Mouse (Mus musculus) T-helper 2 cell (primary cell): ENCODE measurements at regions not wholly inside any gene's neighbourhood (a gene's known extent, or its start where the extent isn't known, plus 50 kb on each side); places are given as distances from the start of the nearest gene placed in this dataset.
"Not testable (repeated sequence)": the region's sequence is repeated elsewhere in the genome, so short reads cannot be mapped to it uniquely, and the experiment has no call there.

ENCODE experiments used
- in situ Hi-C: fragments of 300-600 bp; cut with MboI, MseI; formaldehyde crosslinking; loops from one replicate; pipeline ENCODE4 v1.15.1; 2025; ENCODE audit warnings: high pct_unique_total_duplicates

- in situ Hi-C loops: no loop called here
These were observed 54.7 kb upstream of the Usp25 start for GRCm38 (mm10) chr16:76958597-76959392.

- in situ Hi-C loops: no loop called here
These were observed 56.0 kb upstream of the Usp25 start for GRCm38 (mm10) chr16:76957491-76957890.

DNA sequence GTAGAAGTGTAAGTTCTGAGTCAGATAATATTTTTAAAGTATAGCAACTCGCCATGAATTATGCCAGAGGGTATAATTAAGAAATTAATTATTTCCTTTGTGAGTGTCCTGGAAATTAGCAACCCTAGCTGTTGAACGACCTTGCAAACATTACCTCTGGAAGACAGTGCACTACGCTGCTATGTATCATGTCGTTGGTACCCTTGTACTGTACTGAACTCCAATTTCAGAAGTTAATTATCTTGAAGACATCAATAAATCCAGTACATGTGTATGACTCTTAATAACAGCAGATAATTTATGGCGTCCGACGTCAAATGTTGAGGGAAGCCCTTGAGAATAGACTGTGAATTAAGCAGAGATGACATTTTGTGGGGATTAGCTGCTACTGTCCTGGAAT is 56.4 kb upstream of the Usp25 start:
- in situ Hi-C loops: no loop called here

DNA sequence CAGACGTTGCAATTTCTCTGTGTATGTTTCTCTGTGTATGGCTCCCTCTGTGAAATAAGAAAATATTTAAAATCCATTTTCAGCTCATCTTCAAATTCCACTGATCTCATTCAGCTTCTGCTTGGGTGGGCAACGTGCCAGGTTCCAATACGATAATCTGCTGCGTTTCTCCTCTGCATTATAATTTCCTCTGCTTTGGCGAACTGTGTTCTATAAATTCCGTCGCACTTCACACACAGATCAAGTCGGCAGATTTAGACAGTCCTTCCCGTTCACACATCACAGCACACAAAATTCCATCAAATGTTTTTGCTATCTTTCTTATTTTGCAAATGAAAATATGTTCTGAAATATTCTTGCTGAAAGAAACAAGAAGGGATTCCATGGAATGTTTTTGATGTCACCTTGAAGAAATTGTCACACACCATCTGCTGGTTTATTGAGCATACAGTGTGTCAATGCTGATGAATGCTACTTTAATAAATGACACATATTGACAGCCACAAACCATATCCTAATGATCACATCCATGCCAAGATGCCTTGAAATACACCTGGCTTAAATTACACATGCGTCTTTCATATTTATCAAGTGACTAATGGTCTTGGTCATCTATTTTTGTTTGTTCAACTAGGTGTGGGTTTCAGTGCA is 62.5 kb upstream of the Usp25 start:
- in situ Hi-C loops: no loop called here

GRCm38 (mm10) chr16:76947011-76947410 is 66.5 kb upstream of the Usp25 start:
- in situ Hi-C loops: no loop called here

- in situ Hi-C loops: no loop called here
These were observed 75.4 kb upstream of the Usp25 start for GRCm38 (mm10) chr16:76938128-76938527.

DNA sequence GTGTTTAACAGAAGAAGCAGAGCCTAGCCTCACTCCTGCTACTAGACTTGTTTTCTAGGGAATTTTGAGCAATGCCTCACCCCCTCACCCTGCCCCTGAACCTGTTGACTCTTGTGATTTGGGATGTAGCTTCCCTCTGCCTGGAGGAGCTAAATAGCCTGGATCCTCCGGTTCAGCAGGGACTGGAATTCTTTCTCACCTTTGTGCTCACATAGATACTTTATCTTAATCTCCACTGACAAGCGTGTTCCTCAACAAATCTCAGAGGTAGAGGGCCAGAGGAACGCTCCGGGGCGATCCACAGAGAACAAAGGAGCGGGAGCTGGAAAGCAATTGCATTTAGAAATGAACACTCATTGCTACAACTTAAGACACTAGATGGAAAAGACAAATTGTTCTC is 85.6 kb upstream of the Usp25 start:
- in situ Hi-C loops: no loop called here

- in situ Hi-C loops: not testable (repeated sequence)
These were observed 93.4 kb upstream of the Usp25 start for GRCm38 (mm10) chr16:76920137-76920536.

- in situ Hi-C loops: no loop called here
These were observed 94.9 kb upstream of the Usp25 start for GRCm38 (mm10) chr16:76918598-76918997.

DNA sequence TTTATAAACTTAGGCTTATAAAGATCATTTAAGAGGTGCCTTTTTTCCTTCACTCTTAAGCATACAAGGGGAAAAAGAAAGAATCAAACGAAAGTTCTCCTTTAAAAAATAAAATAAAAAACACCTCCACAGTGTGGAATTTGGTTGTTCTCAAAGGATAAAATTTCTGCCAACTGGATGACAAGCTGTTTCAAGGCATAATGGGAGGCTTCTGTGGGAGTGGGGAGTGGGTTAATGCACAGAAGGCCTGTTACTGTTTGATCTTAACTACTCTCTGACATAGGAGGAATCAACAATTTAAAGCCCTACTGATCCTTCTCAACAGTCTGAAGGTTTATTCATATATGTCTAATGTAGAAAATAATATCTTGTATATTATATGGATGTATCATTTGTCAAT is 99.2 kb upstream of the Usp25 start:
- in situ Hi-C loops: no loop called here

DNA sequence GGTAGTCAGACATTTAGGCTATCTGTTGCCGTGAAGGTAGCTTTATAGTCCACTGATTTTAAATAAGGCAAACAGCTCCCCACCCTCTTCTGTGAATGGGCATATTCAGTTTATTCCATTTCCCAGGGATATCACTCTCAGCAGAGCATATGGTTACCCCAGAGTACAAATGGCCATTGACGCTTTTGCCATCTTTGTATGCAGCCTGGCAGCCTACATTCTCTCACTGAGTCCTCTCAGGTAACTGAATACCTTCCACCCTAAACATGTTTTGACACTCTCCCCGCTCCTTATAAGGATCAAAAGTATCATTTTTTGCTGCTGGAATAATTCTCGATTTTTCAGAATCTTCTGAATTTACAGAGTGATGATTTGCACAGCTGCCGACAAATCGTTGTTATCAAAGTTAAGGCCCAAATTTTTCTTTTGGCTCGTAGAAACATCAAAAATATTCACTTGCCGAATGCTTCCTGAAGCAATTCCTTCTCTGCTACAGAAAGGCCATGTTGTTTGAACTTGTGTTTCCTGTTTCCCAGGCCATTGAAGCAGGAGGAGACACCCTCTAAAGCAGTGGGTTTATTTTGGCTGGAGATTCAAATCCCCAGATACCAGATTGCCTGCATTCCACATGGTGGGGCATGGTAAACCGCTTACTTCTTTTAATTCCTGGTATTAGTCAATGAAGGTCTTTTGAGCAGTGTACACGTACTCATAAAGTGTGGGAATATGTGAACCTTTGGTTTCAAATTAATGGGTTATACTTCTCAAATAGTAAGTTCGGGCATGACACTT is 108.1 kb upstream of the Usp25 start:
- in situ Hi-C loops: loop anchor here (10.0 kb wide), 1 partner anchor 741 kb away; no protein-coding TSS in a partner anchor

GRCm38 (mm10) chr16:76899083-76899482 is 114.4 kb upstream of the Usp25 start:
- in situ Hi-C loops: no loop called here

- in situ Hi-C loops: no loop called here
These were observed 117.2 kb upstream of the Usp25 start for GRCm38 (mm10) chr16:76896305-76896704.

DNA sequence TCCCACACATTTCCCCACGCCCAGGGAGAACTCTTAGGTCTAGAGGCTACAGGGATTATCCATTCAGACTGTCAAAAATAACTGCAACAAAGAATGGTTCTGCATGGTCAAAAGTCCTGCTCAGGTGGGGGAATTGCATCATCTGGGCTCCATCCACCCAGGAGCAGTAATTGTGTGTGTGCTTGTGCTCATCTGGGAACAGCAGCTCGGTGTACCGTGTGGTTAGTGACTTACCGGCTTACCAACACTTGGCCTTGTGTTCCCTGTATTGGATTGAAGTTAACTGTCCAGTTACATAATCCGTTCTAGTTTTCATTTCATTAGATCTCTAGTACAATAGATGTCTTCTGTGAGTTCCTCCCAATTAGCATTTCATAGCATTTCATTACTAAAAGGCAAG is 117.7 kb upstream of the Usp25 start:
- in situ Hi-C loops: no loop called here

DNA sequence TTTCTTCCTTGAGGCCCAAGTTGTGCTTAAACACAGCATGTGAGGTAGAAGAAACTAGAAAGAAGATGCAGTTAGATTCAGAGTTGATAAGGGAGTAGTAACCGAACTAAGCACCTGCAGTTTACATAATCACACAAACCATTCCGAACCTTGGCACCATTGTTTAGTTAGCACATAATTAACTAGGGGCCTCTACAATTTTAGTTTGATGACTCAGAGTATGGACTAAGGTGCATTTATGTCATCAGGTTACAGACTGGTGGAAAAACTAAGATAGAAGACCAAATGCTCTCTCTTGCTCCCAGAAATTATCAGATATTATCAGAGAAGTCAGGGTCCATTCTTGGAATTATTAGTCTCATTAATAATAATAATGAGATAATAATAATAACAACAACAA is 134.9 kb upstream of the Usp25 start:
- in situ Hi-C loops: no loop called here

DNA sequence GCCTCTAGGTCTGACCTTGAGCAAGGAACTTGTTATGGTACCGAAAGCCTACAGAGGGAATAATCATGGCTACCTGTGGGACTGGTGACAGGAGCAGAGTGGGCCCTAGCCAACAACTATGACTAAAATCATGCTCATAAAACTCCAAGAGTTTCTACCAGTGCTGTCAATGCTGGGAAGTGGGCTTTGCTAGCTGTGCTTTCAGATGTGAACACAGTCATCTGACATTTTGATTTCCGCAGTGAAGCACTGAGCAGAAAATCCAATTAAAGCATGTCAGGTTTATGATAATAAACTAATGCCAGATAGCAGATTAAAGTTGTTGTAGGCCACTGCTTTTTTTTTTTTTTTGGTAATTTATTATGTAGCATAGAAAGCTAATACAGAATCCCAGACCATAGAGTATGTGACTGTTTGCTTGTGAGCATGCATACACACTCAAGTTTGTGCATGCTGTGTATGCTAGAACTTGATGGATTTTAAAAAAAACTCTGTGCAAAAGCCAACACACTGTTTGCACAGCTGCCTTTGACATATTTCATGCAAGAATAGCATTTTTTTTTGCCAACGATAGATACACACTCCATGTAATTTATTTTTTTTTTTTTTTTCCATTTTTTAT is 138.0 kb upstream of the Usp25 start:
- in situ Hi-C loops: no loop called here

DNA sequence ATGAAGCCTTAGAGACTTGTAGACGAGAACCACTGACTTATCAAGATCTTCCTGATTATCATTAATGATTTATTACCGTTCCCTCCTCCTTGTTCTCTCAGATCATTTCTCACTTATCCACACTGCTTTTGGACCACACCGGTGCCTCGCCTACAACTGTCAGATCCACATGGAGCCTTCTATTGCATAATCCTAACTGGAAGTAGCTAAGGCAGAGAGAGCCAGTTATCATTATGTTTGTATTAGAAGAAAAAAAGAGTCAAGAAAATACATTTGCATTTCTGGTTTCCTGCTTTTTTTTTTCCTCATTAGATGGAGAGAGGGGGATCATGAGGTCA is 147.1 kb upstream of the Usp25 start:
- in situ Hi-C loops: loop anchor here (10.0 kb wide), 1 partner anchor 492 kb away; the partner anchor contains the start of gene Nrip1

- in situ Hi-C loops: loop anchor here (10.0 kb wide), 1 partner anchor 491 kb away; the partner anchor contains the start of gene Nrip1
These were observed 147.6 kb upstream of the Usp25 start for GRCm38 (mm10) chr16:76865731-76866464.

DNA sequence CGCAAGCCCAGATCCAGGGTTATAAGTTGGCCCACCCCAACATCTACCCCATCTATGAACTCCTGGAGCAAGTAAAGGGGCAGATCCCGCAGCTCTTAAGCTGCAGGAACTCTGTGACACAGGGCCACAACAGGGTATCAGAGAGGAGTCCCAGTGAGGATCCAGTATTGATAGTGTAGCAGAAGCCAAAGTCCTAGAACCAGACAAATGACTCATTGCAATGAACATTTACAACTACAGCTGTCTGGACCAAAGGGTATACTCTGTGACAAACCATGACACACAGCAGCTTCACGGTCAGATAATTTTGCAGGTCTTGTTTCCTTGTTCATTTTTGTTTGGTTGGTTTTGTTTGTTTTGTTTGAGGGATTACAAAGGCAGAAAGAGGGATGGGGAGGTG is 149.1 kb upstream of the Usp25 start:
- in situ Hi-C loops: loop anchor here (10.0 kb wide), 1 partner anchor 490 kb away; the partner anchor contains the start of gene Nrip1

DNA sequence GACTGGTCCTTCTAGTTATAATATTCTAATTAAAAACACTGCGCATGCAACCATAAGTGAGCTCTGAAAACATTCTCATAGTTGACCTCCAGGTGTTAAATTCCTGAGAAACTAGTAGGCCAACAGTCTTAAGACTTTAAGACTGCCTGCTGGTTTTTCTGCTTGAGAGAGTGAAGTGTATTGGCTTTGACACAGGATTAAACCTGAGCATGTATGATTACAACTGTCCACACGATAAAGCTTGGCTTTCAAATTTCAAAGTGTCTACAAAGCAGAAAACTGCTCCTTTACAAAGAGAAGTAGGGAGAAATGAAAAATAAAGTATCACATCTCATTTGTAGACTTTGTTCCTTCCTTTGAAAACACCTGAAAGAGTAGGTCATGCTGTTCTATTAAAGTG is 157.7 kb upstream of the Usp25 start:
- in situ Hi-C loops: no loop called here

GRCm38 (mm10) chr16:76851396-76851795 is 162.1 kb upstream of the Usp25 start:
- in situ Hi-C loops: no loop called here
